In genomic region chr10:128895952-128896693, GRCm38 (mm10) we compare ENCODE assay signal across 8 mouse cellular contexts. TPM values are rescaled to one million over a fixed set of nuclear protein-coding genes. Genes with fewer than 3 reads are reported as not detected.
A peak's percentile ranks its signal among the peaks of the same experiment; 100 is the strongest.
DNase-seq lines count a peak whose midpoint lies in the region; ATAC-seq and TF ChIP-seq lines count a peak whose summit lies in the region.

No protein-coding gene starts in this region.

- peaks cover 19% of the 10 kb centered on the region for H3K27me3 ChIP-seq in intestine, postnatal 0 days (replicated peaks; ENCODE audit: control insufficient read depth, insufficient read depth, low read length)
- peaks cover 11% of the 10 kb centered on the region for H3K27me3 ChIP-seq in limb, embryonic 15.5 days

- peak overlapping the region; percentile 37 for H3K4me2 ChIP-seq in intestine, postnatal 0 days (replicated peaks; ENCODE audit: low read depth)
- peak overlapping the region; percentile 35 for H3K4me2 ChIP-seq in limb, embryonic 15.5 days

- H3K27ac ChIP-seq in intestine, postnatal 0 days (ENCODE audit: low read depth, low read length) = no peak overlapping the region
- no peak overlapping the region for H3K27ac ChIP-seq in limb, embryonic 15.5 days

- H3K36me3 ChIP-seq in intestine, postnatal 0 days (ENCODE audit: control insufficient read depth, insufficient read depth) = no peaks in the 10 kb centered on the region
- no peaks in the 10 kb centered on the region for H3K36me3 ChIP-seq in limb, embryonic 15.5 days

- no peak overlapping the region for H3K9ac ChIP-seq in intestine, postnatal 0 days (ENCODE audit: low read depth, low read length)
- no peak overlapping the region for H3K9ac ChIP-seq in limb, embryonic 15.5 days

- 0 out of 2 replicates have a peak, but pooled peaks have one; percentile 20 for ATAC-seq in intestine, postnatal 0 days
- no peak for ATAC-seq in limb, embryonic 15.5 days (ENCODE audit: insufficient number of reproducible peaks, low FRiP score, low TSS enrichment, low read depth)
- ATAC-seq in inflammation-experienced regulatory T-cells, adult 6 months = no peak

- 16% methylated on average over 17 of the region's 17 CpGs for WGBS in intestine, postnatal 0 days
- WGBS in limb, embryonic 15.5 days = 4% methylated on average over 17 of the region's 17 CpGs

- peak; percentile 89 to 91 for DNase-seq in cerebellum, postnatal 10 days
- no peak for DNase-seq in cerebellum, adult 8-10 months
- peak; percentile 55 for DNase-seq in retina, postnatal 1 day
- DNase-seq in retina, embryonic 14.5 days (ENCODE audit: low spot score) = no peak
- no peak for DNase-seq in cerebellum, adult 9-11 months

- no peak for TF ChIP-seq CTCF in intestine, postnatal 0 days (IDR thresholded peaks at IDR 0.05; ENCODE audit: low read depth)

- H3K9me3 ChIP-seq in intestine, postnatal 0 days (ENCODE audit: control insufficient read depth) = no peaks in the 10 kb centered on the region
- no peaks in the 10 kb centered on the region for H3K9me3 ChIP-seq in limb, embryonic 15.5 days

- no peaks in the 10 kb centered on the region for H3K4me1 ChIP-seq in intestine, postnatal 0 days (replicated peaks; ENCODE audit: control insufficient read depth, insufficient read depth, low read length)
- peaks cover 27% of the 10 kb centered on the region for H3K4me1 ChIP-seq in limb, embryonic 15.5 days

- H3K4me3 ChIP-seq in intestine, postnatal 0 days (ENCODE audit: low read depth, low read length) = no peak overlapping the region
- peak overlapping the region; percentile 12; the same call in 1 of the 2 replicates for H3K4me3 ChIP-seq in limb, embryonic 15.5 days

RNA-seq across cellular contexts. Expression of gene Gdf11, which starts 4.6 kb away (rescaled TPM):
- polyA plus RNA-seq in intestine, postnatal 0 days (2015; fragmentation: Nextera tagmentation; extraction: Ambion mirVana) = 0.99 and 1.6 TPM in 2 replicates
- 5.9 and 6.2 TPM in 2 replicates for polyA plus RNA-seq in limb, embryonic 15.5 days (2015; fragmentation: Nextera tagmentation; extraction: Ambion mirVana)
- polyA plus RNA-seq in inflammation-experienced regulatory T-cells, adult 6 months (2017; shearing (Covaris generic)) = 1 to 10 TPM; 6.0 to 7.7 (median 7.3) TPM

RNA-seq across cellular contexts. Expression of gene Cd63, which starts 4.7 kb away (rescaled TPM):
- 939 and 945 TPM in 2 replicates for polyA plus RNA-seq in intestine, postnatal 0 days (2015; fragmentation: Nextera tagmentation; extraction: Ambion mirVana)
- polyA plus RNA-seq in limb, embryonic 15.5 days (2015; fragmentation: Nextera tagmentation; extraction: Ambion mirVana) = 1,128 and 1,135 TPM in 2 replicates
- polyA plus RNA-seq in inflammation-experienced regulatory T-cells, adult 6 months (2017; shearing (Covaris generic)) = 1 to 10 TPM in 1 of 3 experiments, under 1 TPM in 1, not detected in 1; 0.58 to 2.0 TPM

RNA-seq across cellular contexts. Expression of gene Rdh5, which starts 26.6 kb away (rescaled TPM):
- 12.4 and 13.0 TPM in 2 replicates for polyA plus RNA-seq in intestine, postnatal 0 days (2015; fragmentation: Nextera tagmentation; extraction: Ambion mirVana)
- polyA plus RNA-seq in limb, embryonic 15.5 days (2015; fragmentation: Nextera tagmentation; extraction: Ambion mirVana) = 13.6 and 16.8 TPM in 2 replicates
- polyA plus RNA-seq in inflammation-experienced regulatory T-cells, adult 6 months (2017; shearing (Covaris generic)) = 10 to 100 TPM in 2 of 3 experiments, 1 to 10 TPM in 1; 5.1 to 12.9 (median 11.9) TPM

RNA-seq across cellular contexts. Expression of gene Bloc1s1, which starts 27.7 kb away (rescaled TPM):
- 248 and 257 TPM in 2 replicates for polyA plus RNA-seq in intestine, postnatal 0 days (2015; fragmentation: Nextera tagmentation; extraction: Ambion mirVana)
- polyA plus RNA-seq in limb, embryonic 15.5 days (2015; fragmentation: Nextera tagmentation; extraction: Ambion mirVana) = 225 and 234 TPM in 2 replicates
- 100 to 1,000 TPM; 196 to 255 (median 212) TPM for polyA plus RNA-seq in inflammation-experienced regulatory T-cells, adult 6 months (2017; shearing (Covaris generic))

RNA-seq across cellular contexts. Expression of gene Itga7, which starts 37.5 kb away (rescaled TPM):
- polyA plus RNA-seq in intestine, postnatal 0 days (2015; fragmentation: Nextera tagmentation; extraction: Ambion mirVana) = 3.1 and 3.6 TPM in 2 replicates
- 11.8 and 27.8 TPM in 2 replicates for polyA plus RNA-seq in limb, embryonic 15.5 days (2015; fragmentation: Nextera tagmentation; extraction: Ambion mirVana)
- polyA plus RNA-seq in inflammation-experienced regulatory T-cells, adult 6 months (2017; shearing (Covaris generic)) = 1 to 10 TPM; 3.6 to 5.1 (median 4.8) TPM

Comparison
In these comparisons a context has a peak if more than half of its experiments do, and no peak if none do; other contexts are left out.
1. DNase-seq: peak in cerebellum, postnatal 10 days (2 of 2) and retina, postnatal 1 day (single experiment); none in cerebellum, adult 8-10 months (single experiment), retina, embryonic 14.5 days (single experiment) and cerebellum, adult 9-11 months (single experiment).
2. RNA of gene Cd63, which starts 4.7 kb away (polyA plus RNA-seq): 1,128 to 1,135 TPM in limb, embryonic 15.5 days and 939 to 945 TPM in intestine, postnatal 0 days; 0.58 to 2.0 TPM in inflammation-experienced regulatory T-cells, adult 6 months; every median in the first group is over 100 times any median in the second.